Mouse (Mus musculus): ENCODE measurements at regions not wholly inside any gene's neighbourhood (a gene's known extent, or its start where the extent isn't known, plus 50 kb on each side); places are given as distances from the start of the nearest gene placed in this dataset.
"Not testable (repeated sequence)": the region's sequence is repeated elsewhere in the genome, so short reads cannot be mapped to it uniquely, and the experiment has no call there.

DNA sequence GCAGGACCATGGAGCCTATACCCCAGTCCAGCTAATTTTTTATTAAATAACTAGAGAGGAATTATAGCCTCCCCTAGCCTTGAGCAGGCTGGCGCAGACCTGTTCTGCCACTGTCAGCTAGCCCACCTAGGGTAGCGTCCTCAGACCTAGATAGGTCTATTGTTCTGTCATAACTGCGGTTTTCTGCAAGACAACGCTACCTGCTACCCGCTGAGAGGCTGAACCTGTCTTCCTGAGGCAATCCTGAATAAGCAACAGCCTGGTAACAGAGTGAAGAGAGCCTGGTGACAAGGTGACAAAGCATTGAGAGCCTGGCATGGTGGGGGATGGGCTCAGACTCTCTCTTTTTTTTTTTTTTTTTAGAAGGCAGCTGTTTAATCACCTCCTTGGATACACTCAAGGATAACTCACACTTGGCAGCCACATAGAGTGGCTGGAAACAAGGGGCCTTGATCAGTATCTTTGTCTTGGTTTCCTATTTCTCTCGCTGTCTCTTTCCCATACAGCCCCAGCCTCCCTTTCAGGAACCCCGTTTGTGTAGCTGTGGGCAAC is 278.7 kb downstream of the Pcsk1 start:
- DNase-seq (ENCODE audit: low spot score) (no peak), ATAC-seq (ENCODE audit: extremely low read depth, insufficient number of reproducible peaks, low FRiP score, poor library complexity, severe bottlenecking) (peak; percentile 24; the same call in 1 of the 2 replicates)
- Histone ChIP-seq H3K36me3 (replicated peaks) (no peaks in the 10 kb centered on the region), H3K9me3 (replicated peaks) (peaks cover 5% of the 10 kb centered on the region; the same call in 1 of the 2 replicates), H3K27me3 (ENCODE audit: insufficient read depth, low read length) (no peaks in the 10 kb centered on the region), H3K4me3 (ENCODE audit: low read depth, low read length) (no peak overlapping the region), H3K4me1 (ENCODE audit: insufficient read depth, low read depth, low read length) (peaks cover 17% of the 10 kb centered on the region)
- TF ChIP-seq TAL1 (conservative IDR thresholded peaks at IDR 0.05; ENCODE audit: low read depth, low read length) = no peak
- no peak for TF ChIP-seq CTCF (IDR thresholded peaks at IDR 0.05; ENCODE audit: low read depth, low read length)
- no peak for TF ChIP-seq GATA2 (IDR thresholded peaks at IDR 0.05; ENCODE audit: borderline replicate concordance, low read depth, low read length)
- no peak for TF ChIP-seq POLR2AphosphoS5 (IDR thresholded peaks at IDR 0.05; ENCODE audit: insufficient replicate concordance, low read depth, low read length)
- no peak for TF ChIP-seq GATA1 (IDR thresholded peaks at IDR 0.05; ENCODE audit: borderline replicate concordance, low read length)

DNA sequence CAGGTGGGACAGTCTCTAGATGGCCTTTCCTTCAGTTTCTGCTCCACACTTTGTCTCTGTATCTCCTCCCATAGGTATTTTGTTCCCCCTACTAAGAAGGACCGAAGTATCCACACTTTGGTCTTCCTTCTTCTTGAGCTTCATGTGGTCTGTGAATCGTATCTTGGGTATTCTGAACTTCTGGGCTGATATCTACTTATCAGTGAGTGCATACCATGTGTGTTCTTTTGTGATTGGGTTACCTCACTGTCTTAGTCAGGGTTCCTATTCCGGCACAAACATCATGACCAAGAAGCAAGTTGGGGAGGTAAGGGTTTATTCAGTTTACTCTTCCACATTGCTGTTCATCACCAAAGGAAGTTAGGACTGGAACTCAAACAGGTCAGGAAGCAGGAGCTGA is 287.5 kb downstream of the Pcsk1 start:
- not testable (repeated sequence) for H3K27me3 ChIP-seq (ENCODE audit: insufficient read depth, low read length); H3K4me1 ChIP-seq (ENCODE audit: insufficient read depth, low read depth, low read length); DNase-seq (ENCODE audit: low spot score); H3K36me3 ChIP-seq (replicated peaks); ATAC-seq (ENCODE audit: extremely low read depth, insufficient number of reproducible peaks, low FRiP score, poor library complexity, severe bottlenecking); H3K4me3 ChIP-seq (ENCODE audit: low read depth, low read length); H3K9me3 ChIP-seq (replicated peaks)

DNA sequence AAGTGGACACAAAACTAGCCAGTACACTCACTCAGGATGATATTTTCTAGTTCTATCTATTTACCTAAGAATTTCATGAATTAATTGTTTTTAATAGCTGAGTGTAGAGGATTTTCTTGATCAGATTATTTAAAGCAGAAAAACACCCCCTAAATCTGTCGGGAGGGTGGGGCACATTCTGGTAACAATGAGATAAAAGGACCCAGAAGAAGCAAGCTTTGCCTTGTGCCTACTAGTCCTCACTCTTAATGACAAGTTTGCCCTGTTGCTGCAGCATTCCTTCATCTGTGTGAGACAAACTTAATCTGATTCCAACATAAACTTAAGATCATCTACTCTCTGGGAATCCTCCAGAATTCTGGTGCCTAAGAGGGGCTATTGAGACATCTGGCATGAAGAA is 288.1 kb downstream of the Pcsk1 start:
- Histone ChIP-seq H3K4me3 (ENCODE audit: low read depth, low read length) (no peak overlapping the region), H3K4me1 (ENCODE audit: insufficient read depth, low read depth, low read length) (no peaks in the 10 kb centered on the region; the same call in 1 of the 2 replicates), H3K9me3 (replicated peaks) (no peaks in the 10 kb centered on the region; the same call in 1 of the 2 replicates), H3K27me3 (ENCODE audit: insufficient read depth, low read length) (no peaks in the 10 kb centered on the region), H3K36me3 (replicated peaks) (no peaks in the 10 kb centered on the region)
- ATAC-seq (ENCODE audit: extremely low read depth, insufficient number of reproducible peaks, low FRiP score, poor library complexity, severe bottlenecking) = no peak
- DNase-seq (ENCODE audit: low spot score) = no peak
- no peak for TF ChIP-seq TAL1 (conservative IDR thresholded peaks at IDR 0.05; ENCODE audit: low read depth, low read length)
- no peak for TF ChIP-seq POLR2AphosphoS5 (IDR thresholded peaks at IDR 0.05; ENCODE audit: insufficient replicate concordance, low read depth, low read length)
- no peak for TF ChIP-seq GATA1 (IDR thresholded peaks at IDR 0.05; ENCODE audit: borderline replicate concordance, low read length)
- TF ChIP-seq CTCF (IDR thresholded peaks at IDR 0.05; ENCODE audit: low read depth, low read length) = no peak
- no peak for TF ChIP-seq GATA2 (IDR thresholded peaks at IDR 0.05; ENCODE audit: borderline replicate concordance, low read depth, low read length)

DNA sequence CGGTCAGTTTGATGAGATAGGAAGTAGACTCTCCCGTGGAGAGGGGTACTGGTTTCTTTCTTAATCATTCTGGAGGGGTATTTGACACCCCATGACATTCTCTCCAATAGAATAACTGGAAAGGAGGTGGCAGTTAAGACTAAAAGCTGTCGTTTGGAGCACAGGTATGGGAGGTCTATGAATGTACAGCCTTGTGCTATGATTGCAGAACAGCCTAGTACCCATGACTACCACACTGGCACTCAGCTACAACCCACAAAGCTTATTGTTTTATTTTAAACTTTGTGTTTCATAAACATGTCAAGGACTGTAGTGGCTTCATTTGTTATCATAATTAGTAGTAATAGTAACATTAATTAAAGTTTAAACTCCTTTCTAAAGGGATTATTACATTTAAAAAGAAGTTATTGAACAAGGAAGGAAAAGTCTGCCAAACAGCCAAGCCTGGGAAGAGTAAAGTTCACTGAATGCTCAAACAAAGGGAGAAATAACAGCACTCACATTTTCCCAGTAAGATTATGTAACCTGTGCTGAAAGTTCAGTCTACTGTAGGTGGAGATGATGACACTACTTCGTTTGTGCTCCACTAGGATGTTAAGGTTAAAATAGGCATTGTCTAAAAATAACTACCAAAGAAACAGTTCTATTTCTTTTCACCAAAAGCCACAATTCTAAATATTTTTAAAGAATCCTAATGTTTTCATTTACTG is 295.2 kb downstream of the Pcsk1 start:
- Histone ChIP-seq H3K27me3 (ENCODE audit: insufficient read depth, low read length) (no peaks in the 10 kb centered on the region), H3K36me3 (replicated peaks) (no peaks in the 10 kb centered on the region), H3K4me1 (ENCODE audit: insufficient read depth, low read depth, low read length) (no peaks in the 10 kb centered on the region), H3K9me3 (replicated peaks) (no peaks in the 10 kb centered on the region), H3K4me3 (ENCODE audit: low read depth, low read length) (no peak overlapping the region)
- no peak for DNase-seq (ENCODE audit: low spot score)
- ATAC-seq (ENCODE audit: extremely low read depth, insufficient number of reproducible peaks, low FRiP score, poor library complexity, severe bottlenecking) = no peak
- TF ChIP-seq CTCF (IDR thresholded peaks at IDR 0.05; ENCODE audit: low read depth, low read length) (no peak), TAL1 (conservative IDR thresholded peaks at IDR 0.05; ENCODE audit: low read depth, low read length) (no peak), GATA2 (IDR thresholded peaks at IDR 0.05; ENCODE audit: borderline replicate concordance, low read depth, low read length) (no peak), POLR2AphosphoS5 (IDR thresholded peaks at IDR 0.05; ENCODE audit: insufficient replicate concordance, low read depth, low read length) (no peak), GATA1 (IDR thresholded peaks at IDR 0.05; ENCODE audit: borderline replicate concordance, low read length) (no peak)

DNA sequence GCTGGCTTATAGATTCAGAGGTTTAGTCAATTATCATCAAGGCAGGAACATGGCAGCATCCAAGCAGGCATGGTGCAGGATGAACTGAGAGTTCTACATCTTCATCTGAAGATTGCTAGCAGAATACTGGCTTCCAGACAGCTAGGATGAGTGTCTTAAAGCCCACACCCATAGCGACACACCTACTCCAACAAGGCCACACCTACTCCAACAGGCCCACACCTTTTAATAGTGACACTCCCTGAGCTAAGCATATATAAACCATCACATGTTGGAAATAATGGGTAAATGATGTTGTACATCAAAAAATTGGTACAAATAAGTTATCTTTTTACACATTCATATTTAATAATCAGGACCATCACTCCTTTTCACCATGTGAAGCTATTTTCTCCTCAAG is 299.6 kb downstream of the Pcsk1 start:
- TF ChIP-seq CTCF (IDR thresholded peaks at IDR 0.05; ENCODE audit: low read depth, low read length) (no peak), POLR2AphosphoS5 (IDR thresholded peaks at IDR 0.05; ENCODE audit: insufficient replicate concordance, low read depth, low read length) (no peak), TAL1 (conservative IDR thresholded peaks at IDR 0.05; ENCODE audit: low read depth, low read length) (no peak), GATA2 (IDR thresholded peaks at IDR 0.05; ENCODE audit: borderline replicate concordance, low read depth, low read length) (no peak), GATA1 (IDR thresholded peaks at IDR 0.05; ENCODE audit: borderline replicate concordance, low read length) (no peak)
- H3K36me3 ChIP-seq (replicated peaks) = no peaks in the 10 kb centered on the region
- no peak overlapping the region for H3K4me3 ChIP-seq (ENCODE audit: low read depth, low read length)
- H3K27me3 ChIP-seq (ENCODE audit: insufficient read depth, low read length) = no peaks in the 10 kb centered on the region
- H3K4me1 ChIP-seq (ENCODE audit: insufficient read depth, low read depth, low read length) = peaks cover 5% of the 10 kb centered on the region
- ATAC-seq (ENCODE audit: extremely low read depth, insufficient number of reproducible peaks, low FRiP score, poor library complexity, severe bottlenecking) (no peak), DNase-seq (ENCODE audit: low spot score) (no peak)
- no peaks in the 10 kb centered on the region for H3K9me3 ChIP-seq (replicated peaks)

DNA sequence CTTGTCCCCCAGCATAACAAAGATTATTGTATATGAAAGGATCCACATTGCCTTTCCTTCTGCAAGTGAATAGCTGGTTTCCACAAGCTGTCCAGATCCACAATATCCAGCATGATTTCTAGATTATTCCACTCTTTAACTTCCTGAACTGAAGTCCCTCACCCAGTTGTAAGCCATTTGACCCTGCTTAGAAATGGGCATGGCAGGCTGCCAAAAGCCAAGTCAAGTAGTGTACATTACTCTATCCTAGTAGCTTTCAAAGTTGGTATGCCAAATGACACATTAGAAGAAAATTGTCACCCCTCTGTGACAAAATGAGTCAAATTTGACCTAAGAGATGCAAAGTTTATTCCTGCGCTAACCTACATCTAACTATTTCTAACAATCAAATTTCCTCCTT is 300.6 kb downstream of the Pcsk1 start:
- ATAC-seq (ENCODE audit: extremely low read depth, insufficient number of reproducible peaks, low FRiP score, poor library complexity, severe bottlenecking) (no peak), DNase-seq (ENCODE audit: low spot score) (no peak)
- Histone ChIP-seq H3K9me3 (replicated peaks) (no peaks in the 10 kb centered on the region), H3K4me3 (ENCODE audit: low read depth, low read length) (no peak overlapping the region), H3K36me3 (replicated peaks) (no peaks in the 10 kb centered on the region), H3K4me1 (ENCODE audit: insufficient read depth, low read depth, low read length) (peaks cover 5% of the 10 kb centered on the region), H3K27me3 (ENCODE audit: insufficient read depth, low read length) (no peaks in the 10 kb centered on the region)
- TF ChIP-seq GATA2 (IDR thresholded peaks at IDR 0.05; ENCODE audit: borderline replicate concordance, low read depth, low read length) (no peak), POLR2AphosphoS5 (IDR thresholded peaks at IDR 0.05; ENCODE audit: insufficient replicate concordance, low read depth, low read length) (no peak), GATA1 (IDR thresholded peaks at IDR 0.05; ENCODE audit: borderline replicate concordance, low read length) (no peak), TAL1 (conservative IDR thresholded peaks at IDR 0.05; ENCODE audit: low read depth, low read length) (no peak), CTCF (IDR thresholded peaks at IDR 0.05; ENCODE audit: low read depth, low read length) (no peak)

DNA sequence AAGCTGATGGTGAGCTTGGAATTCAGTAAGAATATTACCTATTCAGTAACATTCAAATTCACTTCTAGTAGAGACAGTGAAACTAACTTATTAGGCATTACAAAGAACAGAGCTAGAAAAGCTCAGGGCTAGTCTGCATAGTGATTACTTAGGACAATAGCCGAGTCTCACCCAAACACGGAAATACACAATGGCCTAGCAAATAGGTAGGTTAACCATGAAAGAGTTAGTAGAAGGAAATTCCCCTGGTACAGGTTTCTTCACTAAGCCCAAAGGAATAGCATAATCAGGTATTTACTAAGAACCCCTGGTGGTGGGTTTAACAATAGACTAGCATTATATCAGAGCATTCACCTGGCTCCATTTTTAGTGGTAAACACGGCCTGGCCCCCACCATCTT is 306.7 kb upstream of the Ell2 start:
- not testable (repeated sequence) for H3K4me3 ChIP-seq (ENCODE audit: low read depth, low read length); ATAC-seq (ENCODE audit: extremely low read depth, insufficient number of reproducible peaks, low FRiP score, poor library complexity, severe bottlenecking); H3K9me3 ChIP-seq (replicated peaks); H3K27me3 ChIP-seq (ENCODE audit: insufficient read depth, low read length); H3K36me3 ChIP-seq (replicated peaks); DNase-seq (ENCODE audit: low spot score); H3K4me1 ChIP-seq (ENCODE audit: insufficient read depth, low read depth, low read length)
